Mouse (Mus musculus) cortical plate, adult 2 months (tissue): Measurements from ENCODE around the gene Arhgap15. TPM values are rescaled to one million over a fixed set of nuclear protein-coding genes. Genes with fewer than 3 reads are reported as not detected.
A peak's percentile ranks its signal among the peaks of the same experiment; 100 is the strongest.

Experiments used
- H3K27ac ChIP-seq: fragments of 200-500 bp; 2 replicates; pipeline ENCODE4 v1.5.1; 2012; ENCODE audit warnings: low read length, control low read depth, inconsistent platforms; ENCODE audit not compliant: insufficient read depth
- H3K4me1 ChIP-seq: fragments of 200-500 bp; 2 replicates; pipeline ENCODE4 v1.6.1; 2011; ENCODE audit warnings: low read length; ENCODE audit not compliant: control insufficient read depth, insufficient read depth
- H3K4me3 ChIP-seq: fragments of 200-500 bp; 2 replicates; pipeline ENCODE4 v1.5.1; 2011; ENCODE audit warnings: mild to moderate bottlenecking, low read length, control low read depth; ENCODE audit not compliant: insufficient read depth
- CTCF ChIP-seq: fragments of 200-500 bp; IDR thresholded peaks from 2 replicates; pipeline ENCODE4 v1.5.1; 2011; ENCODE audit warnings: mild to moderate bottlenecking, control low read depth, low read length; ENCODE audit not compliant: insufficient read depth; ENCODE audit errors: extremely low read depth
- POLR2A ChIP-seq: fragments of 200-500 bp; IDR thresholded peaks from 2 replicates; pipeline ENCODE4 v1.6.1; 2011; ENCODE audit warnings: mild to moderate bottlenecking, low read length, control low read depth; ENCODE audit not compliant: insufficient read depth; ENCODE audit errors: extremely low read depth
- polyA plus RNA-seq: library from polyadenylated mRNA; depleted of rRNA; stranded (reverse); fragments of >200 nt; gene quantifications from 2 replicates; pipeline ENCODE4 v1.2.3, GENCODE M21; 2012

Gene Arhgap15
- polyA plus RNA-seq, 1 experiment, result 8.9 TPM

GRCm38 (mm10) chr2:43769850-43770570 lies 21.4 kb downstream of the Arhgap15 start:
- no peaks in the 10 kb centered on the region for H3K4me1 ChIP-seq
- TF ChIP-seq CTCF (no peak), POLR2A (no peak)
- no peak overlapping the region for H3K27ac ChIP-seq
- H3K4me3 ChIP-seq, result no peak overlapping the region

DNA sequence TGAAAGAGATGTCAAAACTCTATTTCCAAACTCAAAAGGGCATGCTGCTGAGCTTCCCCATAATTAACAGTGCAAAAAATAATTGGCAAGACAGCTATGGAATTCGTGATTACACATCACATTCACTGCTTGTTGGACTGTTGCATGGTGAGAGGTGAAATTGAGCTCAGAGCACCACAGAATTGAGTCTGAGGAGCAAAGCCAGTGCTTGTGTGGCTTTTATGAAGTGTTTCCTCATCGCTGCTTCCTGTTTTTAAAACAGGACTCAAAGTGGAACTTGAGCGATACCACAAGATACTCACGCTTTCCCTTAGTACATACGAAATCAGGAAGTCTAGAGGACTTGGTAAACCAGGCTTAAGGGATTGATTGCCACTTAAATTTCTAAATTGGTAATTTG lies 24.0 kb downstream of the Arhgap15 start:
- TF ChIP-seq CTCF, result no peak
- TF ChIP-seq POLR2A, result no peak
- Histone ChIP-seq H3K4me1 (no peaks in the 10 kb centered on the region), H3K27ac (no peak overlapping the region), H3K4me3 (no peak overlapping the region)

GRCm38 (mm10) chr2:43782157-43782556 lies 33.5 kb downstream of the Arhgap15 start:
- Histone ChIP-seq H3K4me3 (no peak overlapping the region), H3K4me1 (peaks cover 5% of the 10 kb centered on the region), H3K27ac (no peak overlapping the region)
- TF ChIP-seq CTCF (no peak), POLR2A (no peak)

DNA sequence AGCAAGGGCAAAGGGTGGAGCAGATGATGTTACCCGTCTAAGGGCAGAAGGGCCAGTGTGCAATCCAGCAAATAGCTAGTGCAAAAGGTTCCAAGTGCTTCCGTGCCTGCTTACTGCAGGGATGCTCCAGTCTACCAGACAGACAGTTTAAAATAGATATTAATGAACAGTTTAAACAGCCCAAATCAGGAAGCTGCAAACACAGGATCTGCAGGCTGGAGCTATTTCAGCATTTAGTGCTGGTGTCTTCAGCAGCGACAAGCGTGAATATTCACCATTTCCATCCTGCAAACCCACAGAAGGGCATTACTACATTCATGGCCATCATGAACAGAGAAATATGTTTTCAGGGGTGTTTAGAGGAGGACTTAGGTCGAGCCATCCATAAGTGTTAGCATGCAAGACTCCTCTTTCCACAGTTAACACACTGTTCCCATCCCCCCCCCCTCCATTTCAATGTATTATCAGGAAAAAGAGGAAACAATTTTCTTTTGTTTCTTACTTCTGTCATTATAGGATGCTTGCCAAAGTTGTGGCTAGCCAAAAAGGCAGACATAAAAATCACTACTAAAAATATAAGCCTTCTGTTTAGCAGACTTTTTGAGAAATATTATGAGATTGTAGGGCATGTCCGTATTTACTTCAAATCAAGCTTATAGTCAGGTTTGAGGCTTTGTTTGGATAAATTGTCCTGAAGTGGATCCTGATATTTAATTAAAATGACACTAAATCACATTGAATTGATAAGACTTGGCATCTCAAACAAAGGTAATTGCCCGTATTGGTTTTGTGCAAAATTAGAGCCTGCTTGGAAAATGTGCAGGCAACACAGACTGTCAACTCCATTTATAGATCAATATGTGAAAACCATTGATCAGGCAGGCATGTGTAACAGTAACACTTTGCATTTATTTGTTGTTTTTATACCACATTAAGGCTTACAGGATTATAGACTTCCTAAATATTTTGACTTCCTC lies 35.4 kb downstream of the Arhgap15 start:
- no peak for TF ChIP-seq CTCF
- no peak for TF ChIP-seq POLR2A
- Histone ChIP-seq H3K4me1 (peaks cover 5% of the 10 kb centered on the region), H3K27ac (peak overlapping the region; percentile 28), H3K4me3 (no peak overlapping the region)

- Histone ChIP-seq H3K4me3 (no peak overlapping the region; the same call in 1 of the 2 replicates), H3K4me1 (peaks cover 5% of the 10 kb centered on the region), H3K27ac (no peak overlapping the region)
- TF ChIP-seq POLR2A (no peak), CTCF (no peak)
Measured at GRCm38 (mm10) chr2:43786101-43786500, 37.5 kb downstream of the Arhgap15 start.

- peaks cover 5% of the 10 kb centered on the region for H3K4me1 ChIP-seq
- H3K4me3 ChIP-seq, result peak overlapping the region; percentile 24
- TF ChIP-seq CTCF (peak; percentile 80), POLR2A (peak; percentile 18; the same call in 1 of the 2 replicates)
- H3K27ac ChIP-seq, result peak overlapping the region; percentile 85; the same call in 1 of the 2 replicates
Measured at GRCm38 (mm10) chr2:43787141-43787540, 38.5 kb downstream of the Arhgap15 start.

DNA sequence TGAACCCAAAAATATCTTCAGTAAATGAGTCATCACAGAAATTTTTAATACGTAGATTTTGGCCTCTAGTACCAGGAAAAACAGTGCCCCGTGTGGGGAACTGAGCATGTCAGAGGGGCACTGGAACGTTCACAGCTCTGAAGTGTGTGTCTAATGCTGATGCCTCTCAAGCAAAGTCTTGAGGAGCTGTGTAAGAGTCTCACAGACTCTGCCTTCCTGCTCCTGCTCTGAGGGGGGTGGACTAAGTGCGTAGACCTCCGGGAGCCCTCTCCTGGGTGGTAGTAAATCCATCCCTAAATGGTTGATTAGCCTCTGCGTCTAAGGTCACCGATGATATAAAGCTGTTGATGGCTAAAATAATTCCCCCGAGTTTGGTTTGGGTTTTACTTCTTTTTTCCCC lies 39.9 kb downstream of the Arhgap15 start:
- H3K27ac ChIP-seq, result no peak overlapping the region
- TF ChIP-seq CTCF (no peak), POLR2A (no peak)
- no peak overlapping the region for H3K4me3 ChIP-seq
- H3K4me1 ChIP-seq, result peaks cover 5% of the 10 kb centered on the region

GRCm38 (mm10) chr2:43790049-43790693 lies 41.5 kb downstream of the Arhgap15 start:
- no peaks in the 10 kb centered on the region; the same call in 1 of the 2 replicates for H3K4me1 ChIP-seq
- TF ChIP-seq CTCF (no peak), POLR2A (no peak)
- no peak overlapping the region for H3K27ac ChIP-seq
- no peak overlapping the region for H3K4me3 ChIP-seq

GRCm38 (mm10) chr2:43791575-43791974 lies 43.0 kb downstream of the Arhgap15 start:
- no peak overlapping the region for H3K27ac ChIP-seq
- no peaks in the 10 kb centered on the region for H3K4me1 ChIP-seq
- no peak overlapping the region for H3K4me3 ChIP-seq
- TF ChIP-seq CTCF (no peak), POLR2A (no peak)

- Histone ChIP-seq H3K4me1 (no peaks in the 10 kb centered on the region), H3K27ac (no peak overlapping the region), H3K4me3 (no peak overlapping the region)
- TF ChIP-seq POLR2A (no peak), CTCF (no peak)
Measured at GRCm38 (mm10) chr2:43793105-43793504, 44.5 kb downstream of the Arhgap15 start.
